ENCODE assay signal across 10 mouse cellular contexts in the genomic region with DNA sequence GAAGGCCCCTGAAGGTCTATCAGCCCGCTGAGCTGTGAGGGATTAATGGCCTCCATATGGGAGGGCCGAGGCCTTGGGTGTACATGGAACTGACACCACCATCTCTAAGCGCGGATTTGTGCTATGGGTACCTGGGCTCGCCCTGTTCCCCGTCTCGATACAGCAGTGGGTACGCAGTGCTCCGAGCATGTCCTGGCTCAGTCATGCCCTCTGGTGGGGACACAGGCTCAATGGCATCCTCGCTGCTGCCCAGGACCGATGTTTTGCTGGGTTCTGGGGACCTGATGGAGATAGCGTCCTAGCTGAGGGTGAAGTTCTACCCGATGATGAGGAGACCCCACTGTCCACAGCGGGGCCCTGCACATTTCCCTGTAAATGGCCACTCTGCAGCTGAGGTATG. TPM values are rescaled to one million over a fixed set of nuclear protein-coding genes. Genes with fewer than 3 reads are reported as not detected.
DNase-seq lines count a peak whose midpoint lies in the region; ATAC-seq and TF ChIP-seq lines count a peak whose summit lies in the region.
"Had no signal": no experiment of that assay in that cellular context is flagged by ENCODE, and none has a peak within 500 bp of the region (broad histone marks: within the 10 kb centered on the region; RNA-seq: fewer than 3 reads in every experiment).

No protein-coding gene starts in this region.

- TF ChIP-seq POLR2A in spleen, adult 2 months (IDR thresholded peaks at IDR 0.05; ENCODE audit: low read depth, low read length): no peak

- no peak overlapping the region for H3K4me3 ChIP-seq in kidney, postnatal 0 days (replicated peaks; ENCODE audit: low read depth, low read length)
- no peak overlapping the region for H3K4me3 ChIP-seq in spleen, adult 2 months (ENCODE audit: extremely low read depth, insufficient read depth, insufficient read length)
- H3K4me3 ChIP-seq in embryonic facial prominence, embryonic 10.5 days: no peak overlapping the region
- H3K4me3 ChIP-seq: megakaryocyte, embryonic 14.5 days; stomach, embryonic 15.5 days had no signal

- WGBS in kidney, postnatal 0 days: 77% methylated on average over 14 of the region's 14 CpGs
- WGBS in spleen, adult 2 months: 88% methylated on average over 14 of the region's 14 CpGs
- 83% methylated on average over 14 of the region's 14 CpGs for WGBS in embryonic facial prominence, embryonic 10.5 days

- DNase-seq in kidney, postnatal 0 days (ENCODE audit: low spot score): no peak
- no peak for DNase-seq in kidney, postnatal 25 days
- no peak for DNase-seq in spleen, adult 2 months (ENCODE audit: low read depth in 1 of 2, low spot score in 2 of 2)
- no peak for DNase-seq in spleen, adult 12 weeks (ENCODE audit: low spot score)
- DNase-seq in embryonic facial prominence, embryonic 10.5 days (ENCODE audit: low spot score): peak; percentile 46
- peak; percentile 69 for DNase-seq in thymus, postnatal 4 days
- DNase-seq in ovary, adult 18-20 months (ENCODE audit: low spot score): no peak
- DNase-seq: adrenal gland, postnatal 36 days had no signal

- no peaks in the 10 kb centered on the region for H3K4me1 ChIP-seq in kidney, postnatal 0 days (replicated peaks; ENCODE audit: insufficient read depth, low read length)
- no peaks in the 10 kb centered on the region for H3K4me1 ChIP-seq in spleen, adult 2 months (ENCODE audit: control insufficient read depth, insufficient read depth, insufficient read length)
- no peaks in the 10 kb centered on the region for H3K4me1 ChIP-seq in embryonic facial prominence, embryonic 10.5 days
- H3K4me1 ChIP-seq: megakaryocyte, embryonic 14.5 days; stomach, embryonic 15.5 days had no signal

- no peaks in the 10 kb centered on the region for H3K9me3 ChIP-seq in kidney, postnatal 0 days (replicated peaks; ENCODE audit: low read length)
- H3K9me3 ChIP-seq in embryonic facial prominence, embryonic 10.5 days: no peaks in the 10 kb centered on the region
- H3K9me3 ChIP-seq: megakaryocyte, embryonic 14.5 days; stomach, embryonic 15.5 days had no signal

- TF ChIP-seq CTCF in kidney, postnatal 0 days (IDR thresholded peaks at IDR 0.05; ENCODE audit: low read depth): peak; percentile 68
- peak; percentile 24; the same call in 1 of the 2 replicates for TF ChIP-seq CTCF in spleen, adult 2 months (IDR thresholded peaks at IDR 0.05; ENCODE audit: extremely low read depth, insufficient read depth, insufficient read length, insufficient replicate concordance)

- no peak overlapping the region for H3K27ac ChIP-seq in kidney, postnatal 0 days
- H3K27ac ChIP-seq in spleen, adult 2 months (ENCODE audit: insufficient read depth, low read length): no peak overlapping the region
- H3K27ac ChIP-seq in embryonic facial prominence, embryonic 10.5 days (replicated peaks): no peak overlapping the region
- H3K27ac ChIP-seq: stomach, embryonic 15.5 days had no signal

- H3K27me3 ChIP-seq in kidney, postnatal 0 days (ENCODE audit: insufficient read depth, low read length): no peaks in the 10 kb centered on the region
- no peaks in the 10 kb centered on the region for H3K27me3 ChIP-seq in spleen, adult 2 months (ENCODE audit: control insufficient read depth, insufficient read depth, low read length)
- H3K27me3 ChIP-seq in embryonic facial prominence, embryonic 10.5 days (replicated peaks; ENCODE audit: low read depth, poor library complexity, severe bottlenecking): no peaks in the 10 kb centered on the region
- H3K27me3 ChIP-seq: megakaryocyte, embryonic 14.5 days; stomach, embryonic 15.5 days had no signal

- H3K9ac ChIP-seq in kidney, postnatal 0 days (ENCODE audit: low read depth, low read length): no peak overlapping the region
- H3K9ac ChIP-seq: stomach, embryonic 15.5 days had no signal

- peaks cover 65% of the 10 kb centered on the region for H3K36me3 ChIP-seq in kidney, postnatal 0 days (ENCODE audit: insufficient read depth, low read length)
- H3K36me3 ChIP-seq in spleen, adult 2 months (ENCODE audit: control insufficient read depth, insufficient read depth, low read length): peaks cover 53% of the 10 kb centered on the region
- peaks cover 100% of the 10 kb centered on the region for H3K36me3 ChIP-seq in embryonic facial prominence, embryonic 10.5 days (replicated peaks)

- H3K4me2 ChIP-seq in kidney, postnatal 0 days (ENCODE audit: low read length): no peak overlapping the region
- H3K4me2 ChIP-seq: stomach, embryonic 15.5 days had no signal

- no peak for ATAC-seq in kidney, postnatal 0 days (replicated peaks; ENCODE audit: low FRiP score, low read depth)

RNA-seq across cellular contexts. Expression of gene Rflna, which starts 21.0 kb away (rescaled TPM):
- 8.5 and 9.1 TPM in 2 replicates for polyA plus RNA-seq in kidney, postnatal 0 days (2015; fragmentation: Nextera tagmentation; extraction: Ambion mirVana)
- polyA plus RNA-seq in spleen, adult 2 months (2012; rRNA removed): 0.54 and 0.93 TPM in 2 replicates
- polyA plus RNA-seq in embryonic facial prominence, embryonic 10.5 days (2016; fragmentation: Nextera tagmentation; extraction: Ambion mirVana): 5.1 and 6.9 TPM in 2 replicates

Comparison
In these comparisons a context has a peak if more than half of its experiments do, and no peak if none do; other contexts are left out.
1. DNase-seq: peak in embryonic facial prominence, embryonic 10.5 days (single experiment) and thymus, postnatal 4 days (single experiment); none in kidney, postnatal 0 days (single experiment), kidney, postnatal 25 days (0 of 2), spleen, adult 2 months (0 of 2), spleen, adult 12 weeks (single experiment) and ovary, adult 18-20 months (single experiment).